Mouse (Mus musculus) olfactory bulb, adult 2 months (tissue): ENCODE results near the gene Far2.

Source experiments
- CTCF ChIP-seq: fragments of 200-500 bp; IDR thresholded peaks from 2 replicates; pipeline ENCODE4 v1.5.1; 2012; ENCODE audit warnings: low read depth, mild to moderate bottlenecking, low read length, moderate library complexity; ENCODE audit not compliant: insufficient read depth
- POLR2A ChIP-seq: fragments of 200-500 bp; IDR thresholded peaks from 2 replicates; pipeline ENCODE4 v1.6.1; 2012; ENCODE audit warnings: mild to moderate bottlenecking, low read depth, low read length, moderate library complexity; ENCODE audit not compliant: insufficient read depth

DNA sequence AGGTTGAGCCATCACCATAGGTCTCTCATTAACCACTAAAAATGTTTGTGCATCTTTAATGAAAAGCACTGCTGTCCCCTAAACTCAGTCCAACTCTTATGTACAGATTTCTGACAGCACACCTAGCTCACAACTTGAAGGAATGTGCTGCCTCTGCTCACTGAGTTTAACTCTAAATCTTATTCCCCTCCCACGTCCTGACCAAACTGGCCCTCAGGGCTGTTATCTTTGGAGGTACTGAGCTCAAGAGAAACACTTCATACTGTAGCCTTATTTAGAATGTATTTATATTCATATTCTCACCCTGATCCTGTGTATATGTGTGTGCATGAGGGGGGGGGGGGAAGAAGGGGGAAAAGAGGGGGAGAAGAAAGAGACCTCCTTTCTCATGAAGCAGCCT lies 160.5 kb downstream of the Far2 start:
- no peak for TF ChIP-seq CTCF
- no peak for TF ChIP-seq POLR2A
